Mouse (Mus musculus) cortical plate, adult 2 months (tissue): Measurements from ENCODE around the gene Sema3d.

Experiments
- CTCF ChIP-seq: fragments of 200-500 bp; IDR thresholded peaks from 2 replicates; pipeline ENCODE4 v1.5.1; 2011; ENCODE audit warnings: mild to moderate bottlenecking, control low read depth, low read length; ENCODE audit not compliant: insufficient read depth; ENCODE audit errors: extremely low read depth
- POLR2A ChIP-seq: fragments of 200-500 bp; IDR thresholded peaks from 2 replicates; pipeline ENCODE4 v1.6.1; 2011; ENCODE audit warnings: mild to moderate bottlenecking, low read length, control low read depth; ENCODE audit not compliant: insufficient read depth; ENCODE audit errors: extremely low read depth

GRCm38 (mm10) chr5:12515283-12515682 is 132.1 kb downstream of the Sema3d start:
- TF ChIP-seq CTCF: no peak
- TF ChIP-seq POLR2A: no peak
